Mouse (Mus musculus) c-Kit-positive CD71-negative TER-119-negative erythroid progenitor cells, embryonic 14.5 days (primary cell): ENCODE results near the gene Lpcat2.

Experiments used
- DNase-seq: peaks from one replicate; pipeline ENCODE4 v3.0.0-alpha.2; 2013; ENCODE audit warnings: low read depth

Gene Lpcat2

DNA sequence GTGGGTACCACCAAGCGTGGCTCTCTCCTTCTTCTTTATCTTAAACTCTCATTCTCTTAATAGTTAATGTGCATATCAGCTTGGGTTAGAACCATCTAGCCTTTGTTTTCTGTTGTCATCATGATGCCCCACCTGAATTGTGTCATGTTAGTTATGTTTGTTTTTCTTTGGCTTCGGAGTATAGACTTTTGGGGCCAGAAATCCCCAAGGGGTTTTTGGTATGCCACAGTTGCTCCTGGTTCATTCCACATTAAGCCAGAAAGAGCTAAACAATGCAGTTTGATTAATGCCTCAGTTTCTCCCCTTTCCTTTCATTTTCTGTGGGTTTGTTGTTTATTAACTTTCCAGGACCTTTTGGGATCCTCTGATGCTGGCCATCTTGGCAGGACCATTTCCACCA, 53.3 kb downstream of the Lpcat2 start:
- no peak for DNase-seq

DNA sequence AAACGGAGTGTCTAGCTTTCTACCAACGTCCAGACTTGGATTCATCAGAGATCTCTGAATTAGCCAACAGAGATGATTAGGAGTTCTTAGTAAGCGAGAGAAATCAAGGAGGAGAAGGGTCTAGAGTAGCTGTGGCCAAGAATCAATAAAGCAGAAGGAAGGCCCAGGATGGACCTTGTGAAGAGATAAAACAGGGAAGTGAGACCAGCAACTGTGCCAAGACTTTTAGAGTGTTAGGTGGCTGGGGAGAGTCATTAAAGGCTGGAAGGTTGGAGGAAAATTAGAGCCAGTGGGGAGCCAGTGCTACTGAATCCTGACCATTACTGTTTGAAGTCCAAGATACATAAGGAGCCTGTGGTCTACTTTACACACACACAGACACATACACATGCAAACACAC, 56.3 kb downstream of the Lpcat2 start:
- DNase-seq: no peak

DNA sequence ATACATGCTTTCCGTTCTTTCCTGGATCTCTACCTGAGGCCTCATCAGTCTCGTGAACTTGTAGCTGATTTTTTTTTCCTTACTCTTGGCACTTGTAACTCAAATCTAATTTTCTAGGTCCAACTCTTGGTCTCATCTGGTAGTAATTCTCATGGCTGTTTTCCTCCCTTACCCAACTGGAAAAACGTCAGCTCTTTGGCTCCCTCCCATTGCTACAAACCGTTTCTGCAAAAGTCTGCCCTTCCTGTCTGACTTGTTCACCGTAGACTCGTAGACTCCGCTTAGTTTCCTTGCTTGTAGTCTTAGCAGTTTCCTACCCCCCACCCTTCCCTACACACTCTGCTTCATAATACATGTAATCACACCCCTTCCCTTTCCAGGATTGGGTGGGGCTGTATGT, 58.3 kb downstream of the Lpcat2 start:
- DNase-seq: no peak

DNA sequence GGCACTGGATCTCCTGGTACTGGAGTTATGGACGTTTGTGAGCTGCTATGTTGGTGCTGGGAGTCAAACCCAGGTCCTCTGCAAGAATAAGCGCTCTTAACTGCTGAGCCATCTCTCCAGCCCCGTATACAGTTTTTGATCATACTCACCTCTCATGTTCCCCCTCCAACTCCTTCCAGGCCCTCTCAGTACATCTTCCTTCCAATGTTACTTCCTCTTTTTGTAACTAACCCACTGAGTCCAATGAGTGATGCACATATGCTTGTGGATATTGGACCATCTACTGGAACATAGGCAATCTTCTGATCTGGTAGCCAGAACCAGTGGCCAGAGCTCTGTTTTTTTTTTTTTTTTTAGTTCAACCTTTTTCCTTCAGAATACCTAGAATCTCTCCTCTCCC, 60.9 kb downstream of the Lpcat2 start:
- DNase-seq: no peak

DNA sequence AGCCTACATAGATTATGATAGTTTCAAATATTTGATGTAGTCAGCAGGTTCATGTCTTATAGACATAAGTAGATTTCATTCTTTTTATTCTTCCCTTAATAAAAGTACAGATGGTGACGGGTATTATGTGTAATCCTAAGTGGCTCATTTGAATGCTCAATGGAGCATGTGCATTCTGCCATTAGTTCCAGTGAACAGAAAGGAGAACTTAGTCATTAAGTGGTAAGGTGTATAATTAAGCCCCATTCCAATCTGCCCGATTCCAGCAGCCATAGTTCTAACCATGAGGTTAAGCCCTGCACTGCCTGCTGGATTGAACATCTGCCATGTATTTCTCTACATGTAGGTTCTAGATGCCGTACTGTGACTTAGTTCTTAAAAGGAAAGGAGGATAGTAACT, 66.6 kb downstream of the Lpcat2 start:
- DNase-seq: no peak

DNA sequence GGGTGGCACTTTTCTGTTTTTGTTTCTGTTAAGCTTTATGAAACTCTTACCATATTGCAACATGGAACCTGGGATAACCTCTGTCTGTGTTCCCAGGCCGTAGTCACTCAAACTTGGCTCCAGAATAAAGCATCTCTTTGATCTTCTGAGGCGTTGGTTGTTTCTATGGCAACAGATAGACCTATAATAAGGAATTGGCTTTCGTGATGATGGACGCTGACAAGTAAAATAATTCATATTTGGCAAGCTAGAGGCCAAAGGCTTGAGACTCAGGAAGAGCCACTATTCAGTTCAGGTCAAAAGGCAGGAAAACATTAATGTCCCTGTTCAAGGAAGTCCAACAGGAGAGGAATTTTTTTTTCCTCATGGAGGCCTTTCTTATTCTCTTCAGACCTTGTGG, 73.8 kb downstream of the Lpcat2 start:
- no peak for DNase-seq

DNA sequence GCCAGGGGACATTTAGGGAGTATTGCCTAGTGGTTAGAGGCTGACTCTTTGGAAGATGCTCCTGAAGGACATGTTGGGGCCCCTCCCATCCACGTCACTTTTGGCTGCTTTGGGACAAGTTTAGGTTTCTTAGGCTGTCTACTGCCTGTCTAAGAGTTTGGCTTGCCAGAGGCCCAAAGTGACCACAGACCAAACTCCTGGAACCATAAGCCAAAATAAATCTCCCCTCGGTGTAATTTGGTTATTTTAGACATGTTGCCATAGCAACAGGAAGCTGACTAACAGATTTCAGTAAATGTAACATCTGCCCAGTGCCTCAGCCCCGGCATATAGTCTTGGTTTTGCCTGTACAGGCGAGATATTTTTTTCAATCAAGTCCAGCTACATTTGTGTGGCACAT, 82.9 kb downstream of the Lpcat2 start:
- DNase-seq: no peak

DNA sequence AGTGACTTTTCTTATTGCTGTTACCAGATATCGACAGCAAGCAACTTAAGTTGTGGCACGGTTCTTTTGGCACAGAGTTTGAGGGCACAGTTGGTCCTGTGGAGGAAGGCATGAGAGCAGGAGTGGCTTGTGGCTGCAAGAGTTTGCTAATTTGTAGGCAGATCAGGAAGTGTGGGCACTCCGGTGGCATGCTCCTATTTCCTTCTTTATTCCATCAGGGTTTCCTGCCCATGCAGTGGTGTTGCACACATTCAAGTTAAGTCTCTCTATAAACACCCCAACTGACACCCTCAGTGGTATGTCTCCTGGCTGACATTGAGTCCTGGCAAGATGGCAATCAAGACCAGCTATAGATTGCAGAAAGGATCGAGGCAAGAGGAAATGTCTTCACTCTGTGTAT, 93.9 kb downstream of the Lpcat2 start:
- DNase-seq: no peak

DNA sequence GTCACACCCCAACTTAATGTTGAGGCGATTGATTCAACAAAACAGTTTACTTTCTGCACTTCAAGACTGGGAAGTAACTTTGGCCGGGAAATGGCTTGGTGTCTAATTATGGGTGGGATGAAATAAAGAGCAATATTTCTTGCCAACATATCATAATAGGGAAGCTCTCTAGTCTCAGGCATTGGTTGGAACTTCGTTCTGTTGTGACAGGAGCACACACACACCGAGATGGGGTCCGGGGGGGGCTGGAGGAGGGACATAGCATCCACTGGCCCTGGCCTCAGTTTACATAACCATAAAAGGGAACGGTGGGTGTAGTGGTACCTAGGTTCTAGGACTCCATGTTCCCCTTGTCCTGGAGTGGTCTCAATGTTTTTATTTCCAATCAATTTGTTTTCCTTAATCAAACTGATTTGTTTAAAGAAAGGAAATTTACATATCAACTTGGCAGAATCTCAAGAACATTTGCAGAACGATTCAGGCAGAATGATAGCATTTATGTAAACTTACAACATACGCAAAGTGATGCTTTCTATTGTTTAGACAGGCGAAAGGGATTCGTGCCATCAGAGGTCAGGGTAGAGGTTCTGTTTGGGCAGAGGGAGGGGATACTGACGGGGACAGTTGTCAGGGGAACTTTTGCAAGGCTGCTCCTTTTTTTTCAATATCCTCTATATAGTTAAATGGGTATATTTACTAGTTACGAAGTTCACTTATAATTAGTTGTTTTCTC, 95.7 kb downstream of the Lpcat2 start:
- no peak for DNase-seq

DNA sequence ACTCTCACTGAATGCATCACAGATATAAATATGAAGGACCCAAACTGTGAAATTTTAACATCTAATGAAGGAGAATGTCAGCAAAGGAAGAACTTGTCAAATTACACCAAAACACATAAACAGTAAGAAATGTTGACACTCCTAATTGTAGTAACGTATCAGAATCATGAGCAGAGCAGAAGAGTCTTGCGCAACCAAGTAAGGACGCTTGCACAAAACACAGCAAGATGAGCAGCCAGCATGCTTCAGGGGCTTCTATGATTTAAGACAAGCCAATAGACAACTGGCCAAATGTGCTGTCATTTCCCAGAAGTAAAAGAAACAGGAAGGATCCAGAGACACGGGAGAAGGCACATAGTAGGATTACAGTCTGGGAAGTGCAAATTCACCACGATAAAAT, 98.9 kb downstream of the Lpcat2 start:
- DNase-seq: no peak

DNA sequence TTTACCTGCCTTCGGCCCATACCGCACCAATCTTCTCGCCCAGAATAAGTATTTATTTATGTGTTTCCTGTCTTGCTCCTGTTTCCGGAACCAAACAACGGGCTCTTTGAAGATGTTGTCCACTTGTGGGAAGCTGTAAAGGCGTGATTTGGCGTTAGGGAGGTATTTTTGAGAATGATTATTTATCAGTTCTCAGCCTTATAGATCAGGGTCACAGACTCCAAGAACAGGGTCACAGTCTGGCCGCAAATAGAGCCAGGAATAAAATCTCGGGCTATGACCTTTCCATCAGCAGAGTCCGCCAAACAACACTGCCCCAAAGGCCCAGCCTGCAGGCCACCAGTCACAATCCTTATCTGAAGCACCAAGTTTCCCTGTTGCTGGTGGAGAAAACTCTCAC, 104.6 kb downstream of the Lpcat2 start, which contains the start of gene Slc6a2:
Gene Slc6a2 (plus strand): TSS at position 301 of the 400 bp plus-strand sequence.
- DNase-seq: no peak

DNA sequence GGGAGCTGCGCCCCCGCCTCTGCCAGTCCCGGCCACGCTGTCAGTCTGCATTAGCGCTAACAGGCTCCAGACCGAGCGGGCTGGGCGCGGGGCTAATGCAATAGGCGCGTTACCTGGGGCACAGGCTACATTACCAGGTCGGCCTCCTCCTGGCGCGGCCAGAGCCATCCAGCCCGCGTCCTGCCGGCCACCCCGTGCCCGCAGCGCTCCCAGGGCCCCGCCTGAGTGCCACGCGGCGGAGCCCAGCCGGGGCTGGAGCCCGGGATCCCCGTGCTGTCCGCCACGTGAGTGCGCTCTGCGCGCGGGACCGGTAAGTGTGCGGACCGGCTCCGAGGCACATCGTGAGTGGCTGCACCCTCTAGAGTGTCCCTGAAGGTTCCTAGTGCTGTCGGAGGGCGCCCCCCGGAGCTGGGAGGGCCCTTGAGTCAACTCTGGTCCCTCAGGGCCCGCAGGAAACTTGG, 105.3 kb downstream of the Lpcat2 start:
- no peak for DNase-seq

DNA sequence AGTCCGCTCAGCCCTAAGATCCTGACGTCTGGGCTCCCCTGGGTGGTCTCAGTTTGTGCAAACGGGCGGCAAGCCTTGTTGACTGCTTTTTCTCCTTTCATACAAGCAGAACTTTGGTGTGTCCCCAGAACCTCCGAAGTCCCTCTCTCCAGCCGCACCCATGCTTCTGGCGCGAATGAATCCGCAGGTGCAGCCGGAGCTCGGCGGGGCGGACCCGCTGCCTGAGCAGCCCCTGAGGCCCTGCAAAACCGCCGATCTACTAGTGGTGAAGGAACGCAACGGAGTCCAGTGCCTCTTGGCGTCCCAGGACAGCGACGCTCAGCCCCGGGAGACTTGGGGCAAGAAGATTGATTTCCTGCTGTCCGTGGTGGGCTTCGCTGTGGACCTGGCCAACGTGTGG, 105.9 kb downstream of the Lpcat2 start:
- DNase-seq: no peak

DNA sequence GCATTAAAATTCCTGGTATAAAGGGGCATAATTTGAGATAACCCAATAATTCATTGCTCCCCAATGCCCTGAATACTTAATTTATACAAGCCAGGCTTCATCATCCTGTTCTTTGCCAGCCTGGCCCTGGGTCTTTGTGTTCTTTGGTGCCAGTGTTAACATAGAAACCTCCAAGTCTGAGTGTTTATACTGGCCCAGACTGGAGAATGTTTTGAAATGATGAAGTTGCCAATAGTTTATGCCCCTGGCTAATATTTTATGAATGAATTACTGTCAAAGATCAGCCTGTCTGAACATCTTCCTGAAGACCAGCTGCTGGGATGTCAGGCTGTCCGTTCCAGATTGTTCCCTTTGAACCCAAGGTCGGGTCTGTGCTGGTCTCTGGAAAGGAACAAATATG, 109.4 kb downstream of the Lpcat2 start:
- no peak for DNase-seq
